Mouse (Mus musculus) embryo, embryonic 9.5 days (tissue): Measurements from ENCODE around the gene Rbm38.

Experiments used
- DNase-seq: peaks from one replicate; pipeline ENCODE4 v3.0.0-alpha.2; 2017; ENCODE audit errors: extremely low spot score

The Rbm38 gene

DNA sequence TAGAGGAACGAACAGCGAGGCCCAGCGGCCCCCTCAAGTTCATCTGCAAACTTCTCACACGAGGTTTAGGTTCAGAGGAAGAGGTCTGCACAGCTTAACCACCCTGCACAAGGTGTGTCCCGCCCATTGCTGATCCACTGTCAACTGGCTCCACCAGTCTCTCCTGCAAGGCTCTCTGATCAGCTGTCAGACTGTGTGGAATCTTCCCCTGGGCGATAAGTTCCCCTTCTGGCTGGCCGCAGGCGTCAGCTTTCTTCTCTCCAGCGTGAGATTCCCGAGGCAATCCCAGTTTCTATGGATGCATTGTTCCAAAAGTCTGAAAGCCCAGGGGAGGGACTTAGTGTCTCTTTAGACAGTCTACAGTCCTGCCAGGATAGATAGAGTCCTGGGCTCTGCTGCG, 38.0 kb downstream of the Rbm38 start:
- no peak for DNase-seq

DNA sequence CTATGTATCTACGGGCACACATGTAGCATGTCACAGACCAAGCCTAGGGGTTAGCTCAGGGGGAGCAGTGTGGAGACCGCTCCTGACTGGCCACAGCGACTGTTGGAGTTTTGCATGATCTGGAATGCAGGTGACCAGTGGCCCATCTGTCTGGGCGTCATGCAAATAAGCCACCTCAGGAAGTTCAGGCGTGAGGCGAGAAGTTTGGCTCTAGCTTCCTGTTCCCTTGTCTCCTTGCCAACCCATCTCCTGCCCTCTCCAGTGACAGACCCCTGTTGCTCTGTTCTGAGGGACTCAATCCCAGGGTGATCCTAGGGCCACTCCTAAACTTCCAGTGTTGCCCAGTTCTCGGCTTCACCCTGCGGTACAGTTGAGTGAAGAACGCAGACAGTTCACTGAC, 40.2 kb downstream of the Rbm38 start:
- DNase-seq, result no peak

DNA sequence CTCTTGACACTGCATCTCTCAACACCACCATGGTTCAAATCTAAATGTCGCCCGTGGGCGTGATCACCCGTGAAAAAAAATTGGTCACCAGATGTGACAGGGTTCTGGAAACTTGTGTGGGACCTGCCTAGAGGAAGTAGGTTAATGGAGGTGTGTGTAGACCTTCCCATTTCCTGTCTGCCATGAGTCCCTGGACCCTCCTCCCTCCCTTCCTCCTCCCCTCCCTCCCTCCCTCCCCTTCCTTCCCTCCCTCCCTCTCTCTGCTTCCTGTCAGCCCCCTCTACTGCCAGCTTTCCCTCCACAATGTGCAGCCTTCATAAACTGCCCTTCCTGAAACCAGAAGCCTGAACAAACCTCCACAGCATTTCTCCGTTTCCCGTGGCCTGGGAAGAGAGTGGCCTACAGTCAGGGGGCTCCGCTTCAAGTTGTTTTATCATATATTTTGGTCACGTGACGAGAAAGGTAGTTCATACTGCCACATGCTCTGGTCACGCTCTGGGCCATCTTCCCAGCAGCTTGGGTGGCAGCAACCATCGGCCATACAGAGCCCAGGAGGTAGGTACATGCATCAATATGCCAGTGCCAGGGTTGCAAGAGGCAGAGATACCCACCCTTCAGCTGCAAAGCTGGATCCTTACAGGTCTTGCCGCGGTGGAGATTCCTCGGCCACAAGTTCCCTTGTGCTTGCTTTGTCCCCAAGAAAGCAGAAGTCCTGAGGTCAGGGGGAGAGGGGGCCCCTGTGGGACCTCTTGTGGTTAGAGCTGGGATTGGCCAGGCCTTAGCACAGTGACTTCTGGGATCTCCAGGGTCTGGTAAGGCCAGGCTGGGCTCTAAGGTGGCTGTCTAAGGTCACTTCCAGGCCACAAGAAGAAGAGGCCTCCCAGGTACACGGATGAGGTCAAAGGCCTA, 41.4 kb downstream of the Rbm38 start:
- no peak for DNase-seq

DNA sequence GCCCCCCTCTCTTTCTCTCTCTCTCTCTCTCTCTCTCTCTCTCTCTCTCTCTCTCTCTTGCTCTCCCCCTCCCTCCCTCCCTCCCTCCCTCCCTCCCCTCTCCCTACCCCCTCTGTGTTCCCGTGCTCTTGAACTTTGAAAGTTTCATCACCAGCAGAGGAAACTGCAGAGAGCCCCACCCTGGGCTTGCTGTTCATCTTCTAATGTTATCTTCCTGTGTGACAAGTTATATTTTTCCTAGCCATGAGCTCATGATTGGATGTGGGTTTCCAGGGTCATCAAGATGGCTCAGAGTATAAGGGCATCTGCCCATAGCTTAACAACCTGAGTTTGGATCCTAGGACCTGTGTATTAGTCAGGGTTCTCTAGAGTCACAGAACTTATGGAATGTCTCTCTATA, 42.9 kb downstream of the Rbm38 start:
- no peak for DNase-seq

DNA sequence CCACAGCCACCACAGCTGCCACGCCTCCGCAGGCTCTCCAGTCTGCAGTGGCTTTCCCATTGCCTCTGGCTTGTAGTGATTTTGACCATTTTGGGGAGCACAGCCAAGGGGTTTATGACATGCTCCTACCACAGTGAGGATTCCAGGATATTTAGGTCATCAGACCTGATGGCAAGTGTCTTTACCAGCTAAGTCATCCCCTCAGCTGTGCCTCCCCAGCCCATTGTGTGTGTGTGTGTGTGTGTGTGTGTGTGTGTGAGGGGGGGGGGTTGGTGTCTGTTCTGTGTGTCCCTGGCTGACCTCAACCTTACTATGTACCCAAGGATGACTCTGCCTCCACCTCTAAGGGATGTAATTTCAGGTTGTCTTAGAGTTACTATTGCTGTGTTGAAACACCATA, 44.6 kb downstream of the Rbm38 start:
- DNase-seq, result no peak

DNA sequence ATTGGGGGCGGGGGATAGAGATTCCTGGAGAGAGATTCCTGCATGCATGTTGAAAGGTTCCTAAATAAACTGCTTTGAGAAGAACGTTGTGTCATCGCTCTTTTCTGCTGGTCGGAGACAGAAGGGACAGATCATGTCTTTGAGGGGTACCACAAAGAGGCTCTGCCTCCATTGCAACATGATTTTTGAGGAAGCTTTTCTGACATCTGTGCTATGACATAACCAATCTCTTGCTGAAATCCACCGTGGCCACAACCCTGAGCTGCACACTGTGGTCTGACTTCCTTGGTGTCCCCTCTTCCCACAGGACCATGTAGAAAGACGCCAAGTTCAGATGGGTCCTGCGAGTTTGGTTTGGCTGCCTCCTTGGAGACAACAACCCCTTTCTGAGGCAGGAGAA, 52.6 kb downstream of the Rbm38 start:
- no peak for DNase-seq

DNA sequence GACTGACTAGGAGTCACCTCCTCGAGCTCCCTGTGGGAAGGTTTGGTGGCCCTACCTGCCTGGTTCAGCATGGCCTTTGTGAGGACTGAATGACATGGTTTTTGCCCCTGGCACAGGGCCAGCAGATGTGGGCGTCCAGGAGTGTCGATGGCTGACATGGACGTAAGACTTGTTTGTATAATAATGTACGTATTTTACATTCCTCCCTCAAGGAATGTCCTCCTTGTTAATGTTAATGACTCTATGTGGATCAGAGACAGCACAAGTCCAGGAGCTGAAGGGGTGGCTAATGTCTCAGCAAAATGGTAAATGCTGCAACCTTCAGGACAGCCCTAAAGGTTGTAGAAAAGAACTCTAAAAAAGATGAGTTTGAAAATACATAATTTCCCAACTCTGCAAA, 53.4 kb downstream of the Rbm38 start:
- DNase-seq, result no peak

DNA sequence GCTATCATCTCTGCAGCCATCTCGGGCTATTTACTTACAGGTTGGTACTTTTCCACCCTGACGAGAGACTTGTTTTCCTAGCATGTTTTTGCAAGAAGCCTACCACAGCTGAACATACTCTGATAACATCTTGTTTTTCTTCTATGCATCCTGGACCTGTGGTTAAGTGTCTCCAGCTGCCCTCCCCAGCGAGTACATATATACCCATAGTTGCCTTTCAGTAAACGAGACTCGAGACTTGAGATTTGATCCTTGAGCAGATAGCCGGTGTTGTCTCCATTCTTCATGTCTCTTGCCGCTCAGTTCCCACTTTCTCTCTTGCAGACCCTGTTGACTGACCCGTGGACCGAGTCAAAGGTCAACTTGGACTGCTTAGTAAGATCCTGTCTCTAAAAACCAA, 56.6 kb downstream of the Rbm38 start:
- DNase-seq, result no peak

DNA sequence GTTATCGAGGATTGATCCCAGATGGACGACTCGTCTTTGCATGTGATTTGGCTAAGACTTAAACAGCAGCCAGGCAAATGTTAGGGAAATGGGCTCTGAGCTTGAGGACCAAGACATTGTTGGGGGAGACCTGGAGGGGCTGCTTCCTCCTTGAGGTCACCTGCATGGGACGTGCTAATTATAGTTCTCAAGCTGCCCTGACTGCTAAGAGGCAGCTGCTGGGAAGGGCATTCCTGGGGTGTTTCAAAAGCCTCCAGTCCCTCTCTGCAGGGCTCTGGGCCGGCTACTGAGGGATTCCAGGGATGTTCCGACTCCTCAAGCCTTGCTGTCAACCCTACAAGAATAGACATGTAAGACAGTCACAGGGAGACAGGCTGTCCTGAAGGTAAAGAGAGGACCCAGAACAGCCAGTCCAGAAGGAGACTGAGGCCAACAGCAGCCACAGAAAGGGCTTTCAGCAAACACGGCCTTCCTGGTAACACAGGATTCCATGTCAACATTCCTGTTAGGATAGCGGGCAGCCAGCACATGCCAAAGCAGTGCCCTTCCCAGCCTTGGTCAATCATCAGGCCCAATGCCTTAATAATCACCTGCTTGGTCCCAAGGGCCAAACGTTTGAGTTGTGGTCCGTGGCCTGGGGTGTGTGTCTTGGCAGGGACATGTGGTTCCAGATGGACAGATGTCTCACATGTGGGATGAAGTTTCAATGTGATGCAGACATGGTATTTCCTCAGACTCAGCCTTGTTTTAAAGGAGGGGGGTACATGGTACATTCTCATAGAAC, 59.7 kb downstream of the Rbm38 start:
- no peak for DNase-seq

DNA sequence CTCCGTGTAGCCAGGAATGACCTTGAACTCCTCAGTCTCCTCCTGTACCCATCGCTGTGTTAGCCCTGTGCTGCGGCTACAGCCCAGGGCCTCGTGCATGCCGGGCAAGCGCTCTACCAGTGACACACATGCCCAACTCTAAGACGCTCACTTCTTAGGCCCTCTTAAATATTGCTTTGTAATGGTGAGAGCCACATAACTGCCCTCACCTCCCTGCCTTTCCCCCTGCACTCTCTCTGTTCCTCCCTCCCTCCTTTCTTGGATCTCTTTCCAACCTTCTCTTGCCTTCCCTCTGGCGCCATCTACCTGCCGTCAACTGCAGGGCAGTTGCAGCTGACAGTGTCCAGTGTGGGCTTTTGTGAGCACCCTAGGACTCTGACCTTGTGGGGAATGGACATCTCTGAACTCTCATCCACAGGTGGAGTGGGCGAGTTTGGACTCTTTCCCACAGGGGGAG, 60.5 kb downstream of the Rbm38 start:
- peak; percentile 83 for DNase-seq

DNA sequence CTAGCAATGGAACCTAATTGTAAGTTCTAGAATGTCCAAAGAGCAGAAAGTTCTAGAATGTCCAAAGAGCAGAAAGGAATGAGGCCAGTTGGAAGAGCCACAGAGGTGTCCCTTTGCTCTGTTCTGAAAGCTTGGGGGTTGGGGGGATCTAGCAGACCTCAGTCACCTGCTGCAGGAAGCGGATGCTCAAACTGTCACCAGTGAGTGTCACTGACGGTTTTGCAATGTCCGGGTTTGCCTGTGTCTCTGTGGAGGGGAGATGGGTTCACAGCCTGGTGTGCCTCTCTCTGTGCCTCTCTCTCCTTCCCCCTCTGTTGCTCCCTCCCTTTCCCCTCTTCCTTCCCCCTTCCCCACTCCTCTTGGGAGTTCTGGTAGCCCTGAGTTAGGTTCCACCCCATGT, 62.4 kb downstream of the Rbm38 start:
- no peak for DNase-seq

DNA sequence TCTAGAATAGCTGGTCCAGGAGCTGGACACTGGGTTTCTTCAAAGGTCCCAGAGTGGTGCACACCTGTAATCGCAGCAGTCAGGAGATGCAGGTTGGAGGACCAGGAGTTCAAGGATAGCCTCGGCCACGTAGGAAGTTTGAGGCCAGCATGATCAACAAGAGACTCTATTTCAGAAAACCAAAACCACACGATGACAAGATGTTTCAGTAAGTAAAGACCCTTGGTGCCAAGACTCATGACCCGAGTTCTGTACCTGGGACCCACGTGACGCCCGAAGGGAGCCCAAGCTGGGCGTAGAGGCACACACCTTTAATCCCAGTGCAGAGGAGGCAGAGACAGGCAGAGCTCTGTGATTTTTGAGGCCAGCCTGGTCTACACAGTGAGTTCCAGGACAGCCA, 62.8 kb downstream of the Rbm38 start:
- no peak for DNase-seq

DNA sequence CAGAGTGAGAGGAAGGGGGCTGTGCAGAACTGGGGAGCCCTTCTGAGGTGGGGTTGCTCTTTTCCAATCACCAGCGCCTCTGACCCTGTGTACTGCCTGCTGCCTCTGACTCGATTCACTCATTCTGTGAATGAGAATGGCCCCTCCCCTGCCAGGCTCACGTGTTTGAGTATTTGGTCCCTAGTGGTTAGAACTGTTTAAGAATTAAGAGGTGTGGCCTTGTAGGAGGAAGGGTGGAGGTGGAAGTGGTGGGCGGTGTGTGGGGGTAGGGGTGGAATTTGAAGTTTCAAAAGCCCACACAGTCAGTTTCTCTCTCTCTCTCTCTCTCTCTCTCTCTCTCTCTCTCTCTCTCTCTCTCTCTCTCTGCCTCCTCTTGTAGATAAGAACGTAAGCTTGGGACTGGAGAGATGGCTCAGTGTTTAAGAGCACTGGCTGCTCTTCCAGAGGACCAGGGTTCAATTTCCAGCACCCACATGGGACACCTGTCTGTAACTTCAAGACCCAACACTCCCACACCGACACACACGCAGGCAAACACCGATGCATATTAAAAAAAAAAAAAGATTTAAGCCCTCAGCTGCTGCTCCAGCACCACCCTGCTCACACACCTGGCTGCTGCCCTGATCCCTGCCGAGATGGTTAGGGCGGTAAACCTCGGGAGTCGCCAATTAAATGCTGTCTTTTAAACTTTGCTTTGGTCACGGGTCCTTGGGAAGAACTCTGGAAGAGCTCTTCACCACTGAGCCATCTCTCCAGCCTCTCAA, 63.6 kb downstream of the Rbm38 start:
- DNase-seq, result peak; percentile 54
